Mouse (Mus musculus) neural tube, embryonic 15.5 days (tissue): Measurements from ENCODE around the gene Dtl. TPM values are rescaled to one million over a fixed set of nuclear protein-coding genes. Genes with fewer than 3 reads are reported as not detected.

Source experiments
- ATAC-seq: fragments of 200-750 bp; cut with Nextera tagmentation; 2 replicates; pipeline ENCODE4 v1.8.0; 2017; ENCODE audit warnings: mild to moderate bottlenecking, moderate TSS enrichment, moderate library complexity; ENCODE audit not compliant: low FRiP score
- H3K27ac ChIP-seq: fragments of 300-500 bp; sonication (generic); replicated peaks from 2 replicates; pipeline ENCODE4 v1.5.1; 2015; ENCODE audit warnings: mild to moderate bottlenecking, inconsistent platforms
- H3K27me3 ChIP-seq: fragments of 300-500 bp; sonication (generic); replicated peaks from 2 replicates; pipeline ENCODE4 v1.6.1; 2015; ENCODE audit warnings: inconsistent platforms
- H3K36me3 ChIP-seq: fragments of 300-500 bp; sonication (generic); 2 replicates; pipeline ENCODE4 v1.6.1; 2015; ENCODE audit warnings: inconsistent platforms
- H3K4me1 ChIP-seq: fragments of 300-500 bp; sonication (generic); 2 replicates; pipeline ENCODE4 v1.6.1; 2015; ENCODE audit warnings: inconsistent platforms
- H3K4me2 ChIP-seq: fragments of 300-500 bp; sonication (generic); 2 replicates; pipeline ENCODE4 v1.6.1; 2015; ENCODE audit warnings: inconsistent platforms, mild to moderate bottlenecking, moderate library complexity
- H3K4me3 ChIP-seq: fragments of 300-500 bp; sonication (generic); replicated peaks from 2 replicates; pipeline ENCODE4 v1.5.1; 2015; ENCODE audit warnings: mild to moderate bottlenecking, inconsistent platforms
- H3K9ac ChIP-seq: fragments of 300-500 bp; sonication (generic); replicated peaks from 2 replicates; pipeline ENCODE4 v1.6.1; 2015; ENCODE audit warnings: mild to moderate bottlenecking, inconsistent platforms
- H3K9me3 ChIP-seq: fragments of 300-500 bp; sonication (generic); replicated peaks from 2 replicates; pipeline ENCODE4 v1.6.1; 2016; ENCODE audit warnings: inconsistent platforms
- whole genome bisulfite sequencing: fragments of 180-500 bp; shearing (Covaris S2); methylation state at CpG from one replicate; pipeline ENCODE4 v1.1.7; 2015; ENCODE audit warnings: mixed read lengths; 5-methylcytosine and 5-hydroxymethylcytosine counted together
- polyA plus RNA-seq: library from polyadenylated mRNA; unstranded; fragments of >200 nt; fragmentation: Nextera tagmentation; extraction: Ambion mirVana; gene quantifications from 2 replicates; pipeline ENCODE4 v1.2.1, GENCODE M21; 2015

The Dtl gene
- polyA plus RNA-seq, 1 experiment from 2014 or later, result 5.4 TPM

DNA sequence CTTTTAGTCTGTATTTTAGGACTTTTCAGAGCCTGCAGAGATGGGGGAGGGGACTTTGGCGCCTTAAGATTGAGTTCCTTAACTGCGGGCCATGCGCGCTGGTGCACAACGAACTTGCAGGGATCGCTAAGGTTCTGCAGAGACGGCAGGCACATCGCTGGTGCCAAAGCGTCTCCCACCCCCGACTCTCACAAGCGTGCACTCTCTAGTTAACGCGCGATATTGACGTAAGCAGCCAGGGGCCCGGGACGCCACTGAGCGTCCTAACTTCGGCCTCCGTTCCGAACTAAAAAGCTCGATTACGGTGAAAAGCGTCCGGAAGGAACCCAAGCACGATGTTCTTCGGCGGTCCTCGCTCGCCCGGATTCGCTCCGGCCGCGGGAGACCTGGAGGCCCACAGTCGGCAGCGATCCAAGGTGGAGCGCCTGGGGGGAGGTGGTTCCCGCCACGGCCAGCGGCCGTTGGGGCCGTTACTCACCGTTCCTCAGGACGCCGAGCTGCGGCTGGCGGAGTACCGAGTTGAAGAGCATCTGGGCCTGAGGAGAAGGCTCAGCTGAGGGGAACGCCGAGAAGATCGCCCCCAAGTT is 380 bp downstream of the Dtl start:
- H3K27me3 ChIP-seq, result no peaks in the 10 kb centered on the region
- H3K9me3 ChIP-seq, result no peaks in the 10 kb centered on the region
- peak overlapping the region; percentile 83 for H3K4me3 ChIP-seq
- WGBS, result under 1% methylated on average over 52 of the region's 52 CpGs
- H3K9ac ChIP-seq, result peak overlapping the region; percentile 52
- H3K4me1 ChIP-seq, result peaks cover 33% of the 10 kb centered on the region
- no peaks in the 10 kb centered on the region for H3K36me3 ChIP-seq
- peak overlapping the region; percentile 73 for H3K27ac ChIP-seq
- ATAC-seq, result no peak; the same call in 1 of the 2 replicates
- peak overlapping the region; percentile 99 for H3K4me2 ChIP-seq

GRCm38 (mm10) chr1:191573906-191574639 is 1.3 kb downstream of the Dtl start:
- H3K4me1 ChIP-seq, result peaks cover 33% of the 10 kb centered on the region
- no peaks in the 10 kb centered on the region for H3K27me3 ChIP-seq
- H3K4me3 ChIP-seq, result peak overlapping the region; percentile 83
- H3K4me2 ChIP-seq, result peak overlapping the region; percentile 99
- no peaks in the 10 kb centered on the region for H3K36me3 ChIP-seq
- H3K9ac ChIP-seq, result peak overlapping the region; percentile 52; the same call in 1 of the 2 replicates
- 2% methylated on average over 13 of the region's 13 CpGs for WGBS
- peak overlapping the region; percentile 73; the same call in 1 of the 2 replicates for H3K27ac ChIP-seq
- ATAC-seq, result no peak
- H3K9me3 ChIP-seq, result no peaks in the 10 kb centered on the region

GRCm38 (mm10) chr1:191570415-191570814 is 4.9 kb downstream of the Dtl start:
- Histone ChIP-seq H3K36me3 (no peaks in the 10 kb centered on the region), H3K27me3 (no peaks in the 10 kb centered on the region), H3K4me2 (no peak overlapping the region), H3K27ac (no peak overlapping the region), H3K9me3 (no peaks in the 10 kb centered on the region), H3K4me3 (no peak overlapping the region), H3K4me1 (peaks cover 11% of the 10 kb centered on the region), H3K9ac (no peak overlapping the region)
- no peak for ATAC-seq
- WGBS, result 84% methylated on average over 3 of the region's 3 CpGs

DNA sequence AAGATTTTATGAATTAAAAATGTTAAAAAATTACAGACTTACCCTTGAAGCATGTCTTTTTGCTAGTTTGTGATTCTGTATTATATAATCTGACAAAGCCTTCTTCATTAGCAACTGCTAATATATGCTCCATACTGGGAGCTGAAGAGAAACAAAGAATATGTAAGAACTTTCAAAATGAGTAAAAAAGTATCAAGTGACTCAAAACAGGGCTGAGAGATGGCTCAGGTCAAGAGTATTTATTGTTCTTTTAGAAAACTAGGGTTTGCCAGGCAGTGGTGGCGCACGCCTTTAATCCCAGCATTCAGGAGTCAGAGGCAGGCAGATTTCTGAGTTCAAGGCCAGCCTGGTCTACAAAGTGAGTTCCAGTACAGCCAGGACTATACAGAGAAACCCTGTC is 5.7 kb downstream of the Dtl start:
- Histone ChIP-seq H3K4me2 (no peak overlapping the region), H3K9me3 (no peaks in the 10 kb centered on the region), H3K27me3 (no peaks in the 10 kb centered on the region), H3K9ac (no peak overlapping the region), H3K4me1 (peaks cover 6% of the 10 kb centered on the region), H3K27ac (no peak overlapping the region), H3K4me3 (no peak overlapping the region), H3K36me3 (no peaks in the 10 kb centered on the region)
- no peak for ATAC-seq
- WGBS, result 90% methylated on average over 2 of the region's 2 CpGs

DNA sequence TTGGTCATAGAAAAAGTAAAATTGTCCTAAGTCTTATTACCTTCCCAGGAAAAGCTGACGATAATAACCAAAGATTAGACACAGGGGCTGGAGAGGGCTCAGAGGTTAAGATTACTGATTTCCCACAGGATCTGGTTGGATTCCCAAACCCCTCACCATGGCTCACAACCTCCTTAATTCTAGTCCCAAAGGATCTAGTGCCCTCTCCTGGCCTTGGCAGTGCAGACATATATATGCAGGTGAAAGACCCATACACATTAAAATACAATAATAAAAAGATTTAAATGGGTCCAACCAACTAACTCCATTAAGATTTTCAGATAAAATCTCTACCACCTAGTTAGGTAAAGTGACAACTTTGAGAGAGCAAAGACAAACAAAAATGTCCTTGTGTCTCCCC is 7.5 kb downstream of the Dtl start:
- Histone ChIP-seq H3K9me3 (no peaks in the 10 kb centered on the region), H3K27ac (no peak overlapping the region), H3K4me3 (no peak overlapping the region), H3K9ac (no peak overlapping the region), H3K4me2 (no peak overlapping the region), H3K27me3 (no peaks in the 10 kb centered on the region), H3K4me1 (no peaks in the 10 kb centered on the region), H3K36me3 (no peaks in the 10 kb centered on the region)
- 100% methylated on average over 1 of the region's 1 CpGs for WGBS
- ATAC-seq, result no peak

- no peaks in the 10 kb centered on the region for H3K36me3 ChIP-seq
- no peak overlapping the region for H3K4me3 ChIP-seq
- H3K27ac ChIP-seq, result no peak overlapping the region
- H3K4me1 ChIP-seq, result no peaks in the 10 kb centered on the region
- ATAC-seq, result no peak
- H3K4me2 ChIP-seq, result no peak overlapping the region
- H3K9ac ChIP-seq, result no peak overlapping the region
- H3K27me3 ChIP-seq, result no peaks in the 10 kb centered on the region
- H3K9me3 ChIP-seq, result no peaks in the 10 kb centered on the region
- WGBS, result 65% methylated on average over 6 of the region's 6 CpGs
These were observed 12.4 kb downstream of the Dtl start for GRCm38 (mm10) chr1:191562823-191563365.

DNA sequence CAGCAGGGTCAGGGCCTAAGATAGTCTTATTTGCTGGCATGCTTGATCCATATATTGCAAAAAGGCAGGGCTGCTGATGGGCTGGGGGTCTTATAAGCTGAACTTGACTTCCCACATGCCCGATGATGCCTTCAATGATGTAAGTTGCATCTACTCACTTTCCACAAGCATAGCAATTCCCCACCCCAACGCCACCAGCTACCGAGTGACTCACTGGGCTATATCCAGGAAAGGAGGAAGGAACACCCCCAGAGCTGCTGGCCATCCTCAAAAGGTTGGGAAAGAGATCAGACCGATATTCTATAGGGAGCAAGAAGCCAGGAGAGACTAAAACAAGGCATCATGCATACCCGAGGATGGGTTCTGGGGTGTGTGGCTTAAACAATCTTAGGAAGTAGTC is 15.6 kb downstream of the Dtl start:
- H3K27me3 ChIP-seq, result no peaks in the 10 kb centered on the region
- H3K4me1 ChIP-seq, result no peaks in the 10 kb centered on the region
- H3K4me2 ChIP-seq, result no peak overlapping the region
- ATAC-seq, result no peak
- no peak overlapping the region for H3K9ac ChIP-seq
- WGBS, result 91% methylated on average over 5 of the region's 5 CpGs
- H3K9me3 ChIP-seq, result no peaks in the 10 kb centered on the region
- H3K27ac ChIP-seq, result no peak overlapping the region
- H3K36me3 ChIP-seq, result no peaks in the 10 kb centered on the region
- H3K4me3 ChIP-seq, result no peak overlapping the region

DNA sequence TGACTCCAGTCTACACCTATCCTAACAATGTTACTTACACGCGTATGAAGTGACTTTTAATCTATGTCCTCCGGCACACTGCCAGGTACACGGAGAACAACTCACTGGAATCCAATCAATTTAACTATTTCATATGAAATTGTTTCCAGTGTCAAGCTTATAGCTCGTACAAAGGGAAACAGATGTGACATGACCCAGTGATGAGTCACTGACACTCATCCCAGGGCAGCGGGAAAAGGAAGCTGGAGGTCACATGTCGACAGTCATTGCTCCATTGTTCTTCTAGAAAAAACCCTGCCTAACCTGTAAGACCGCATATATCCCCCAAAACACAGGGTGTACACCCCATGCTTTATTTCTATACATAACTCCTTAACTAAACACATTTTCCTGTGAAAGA is 18.2 kb downstream of the Dtl start:
- no peaks in the 10 kb centered on the region for H3K27me3 ChIP-seq
- no peaks in the 10 kb centered on the region for H3K36me3 ChIP-seq
- H3K4me3 ChIP-seq, result no peak overlapping the region
- H3K27ac ChIP-seq, result no peak overlapping the region
- no peak overlapping the region for H3K4me2 ChIP-seq
- ATAC-seq, result no peak
- no peaks in the 10 kb centered on the region for H3K9me3 ChIP-seq
- WGBS, result 89% methylated on average over 8 of the region's 8 CpGs
- no peak overlapping the region for H3K9ac ChIP-seq
- no peaks in the 10 kb centered on the region for H3K4me1 ChIP-seq

GRCm38 (mm10) chr1:191550786-191551185 is 24.6 kb downstream of the Dtl start:
- no peak for ATAC-seq
- Histone ChIP-seq H3K27ac (no peak overlapping the region), H3K4me3 (no peak overlapping the region), H3K9me3 (no peaks in the 10 kb centered on the region), H3K36me3 (no peaks in the 10 kb centered on the region), H3K27me3 (no peaks in the 10 kb centered on the region), H3K9ac (no peak overlapping the region), H3K4me1 (no peaks in the 10 kb centered on the region), H3K4me2 (no peak overlapping the region)
- 71% methylated on average over 4 of the region's 4 CpGs for WGBS

DNA sequence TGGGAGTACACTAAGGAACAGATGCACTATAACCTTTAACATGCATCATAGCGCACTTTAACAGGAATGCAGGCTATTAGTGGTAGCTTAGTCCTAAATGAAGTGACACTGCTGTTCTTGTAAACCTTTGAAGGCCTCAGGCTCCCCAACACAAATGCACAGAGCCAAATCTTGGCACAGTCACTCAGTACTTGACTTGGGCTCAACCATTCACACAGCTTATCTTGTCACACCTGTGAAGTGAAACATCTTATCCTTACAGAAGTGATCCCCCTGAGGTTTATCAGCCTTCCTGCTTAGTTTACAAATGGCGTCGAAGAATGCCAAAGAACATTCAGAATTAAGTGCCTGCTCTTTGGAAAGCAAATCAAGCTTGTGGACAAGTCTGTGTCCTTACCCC is 31.6 kb downstream of the Dtl start:
- Histone ChIP-seq H3K4me3 (no peak overlapping the region), H3K4me2 (no peak overlapping the region), H3K27ac (no peak overlapping the region), H3K36me3 (no peaks in the 10 kb centered on the region), H3K27me3 (no peaks in the 10 kb centered on the region), H3K9ac (no peak overlapping the region), H3K9me3 (no peaks in the 10 kb centered on the region), H3K4me1 (no peaks in the 10 kb centered on the region)
- 97% methylated on average over 3 of the region's 3 CpGs for WGBS
- no peak for ATAC-seq

DNA sequence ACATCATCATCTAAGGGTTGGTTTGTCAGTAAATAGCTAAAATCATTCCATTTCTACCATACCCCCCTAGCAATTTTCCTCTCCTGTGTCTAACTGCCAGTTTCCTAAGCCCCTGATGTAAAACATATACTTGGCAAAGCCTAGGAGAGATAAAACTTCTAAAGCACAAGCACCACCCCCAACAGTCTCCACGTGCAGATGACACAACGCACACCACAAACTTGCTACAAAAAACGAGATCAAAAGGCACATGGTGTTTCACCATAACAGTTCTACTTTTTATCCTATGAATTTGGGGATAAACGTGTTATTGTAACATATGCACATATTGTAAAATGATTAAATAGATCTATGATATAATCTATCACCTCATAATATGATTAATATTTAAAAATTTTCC is 33.7 kb downstream of the Dtl start:
- Histone ChIP-seq H3K9ac (no peak overlapping the region), H3K9me3 (no peaks in the 10 kb centered on the region), H3K4me2 (no peak overlapping the region), H3K36me3 (no peaks in the 10 kb centered on the region), H3K27me3 (no peaks in the 10 kb centered on the region), H3K4me1 (no peaks in the 10 kb centered on the region), H3K4me3 (no peak overlapping the region), H3K27ac (no peak overlapping the region)
- ATAC-seq, result no peak
- 93% methylated on average over 4 of the region's 4 CpGs for WGBS

DNA sequence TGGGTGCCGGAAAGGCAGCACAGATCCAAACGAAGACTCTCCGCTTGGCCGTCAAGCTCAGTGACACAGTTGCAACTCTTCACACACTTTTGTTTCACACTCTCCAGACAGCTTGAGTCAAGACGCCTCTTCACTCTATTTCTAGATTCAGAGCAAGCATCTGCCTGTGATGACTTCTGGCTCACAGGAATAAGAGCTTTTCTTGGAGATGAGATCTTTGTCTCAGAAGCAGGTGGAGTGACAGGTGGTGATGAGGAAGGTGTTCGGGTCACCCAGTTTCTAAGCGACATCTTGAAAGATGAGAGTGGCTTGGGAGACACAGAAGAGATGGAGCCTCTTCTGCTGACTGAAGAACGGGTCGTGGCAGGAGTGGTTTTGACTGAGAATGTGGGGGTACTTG is 34.3 kb downstream of the Dtl start:
- ATAC-seq, result no peak
- H3K9ac ChIP-seq, result no peak overlapping the region
- no peaks in the 10 kb centered on the region for H3K36me3 ChIP-seq
- no peak overlapping the region for H3K27ac ChIP-seq
- 94% methylated on average over 9 of the region's 9 CpGs for WGBS
- no peaks in the 10 kb centered on the region for H3K9me3 ChIP-seq
- no peaks in the 10 kb centered on the region for H3K4me1 ChIP-seq
- no peaks in the 10 kb centered on the region for H3K27me3 ChIP-seq
- no peak overlapping the region for H3K4me3 ChIP-seq
- H3K4me2 ChIP-seq, result no peak overlapping the region
